Mouse (Mus musculus) kidney, adult 8-10 months (tissue): Measurements from ENCODE around the gene Rtkn2.
"Not testable (repeated sequence)": the region's sequence is repeated elsewhere in the genome, so short reads cannot be mapped to it uniquely, and the experiment has no call there.

Experiments used
- DNase-seq, 2 experiments: peaks; one replicate each; pipeline ENCODE4 v3.0.0; 2022

Gene Rtkn2

GRCm38 (mm10) chr10:68081712-68082111 is 102.3 kb downstream of the Rtkn2 start:
- no peak for DNase-seq

- no peak for DNase-seq
Observed at GRCm38 (mm10) chr10:68085574-68085973, 106.2 kb downstream of the Rtkn2 start.

GRCm38 (mm10) chr10:68086973-68087372 is 107.6 kb downstream of the Rtkn2 start:
- DNase-seq, result no peak

- no peak for DNase-seq
Observed at GRCm38 (mm10) chr10:68087722-68088121, 108.4 kb downstream of the Rtkn2 start.

- DNase-seq, result no peak
Observed at GRCm38 (mm10) chr10:68089435-68090196, 110.2 kb downstream of the Rtkn2 start.

- peak; percentile 52 to 64 for DNase-seq
Observed at GRCm38 (mm10) chr10:68090197-68090535, 110.8 kb downstream of the Rtkn2 start.

- no peak for DNase-seq
Observed at GRCm38 (mm10) chr10:68090544-68090943, 111.2 kb downstream of the Rtkn2 start.

GRCm38 (mm10) chr10:68091011-68091410 is 111.6 kb downstream of the Rtkn2 start:
- DNase-seq, result no peak

GRCm38 (mm10) chr10:68091840-68092239 is 112.5 kb downstream of the Rtkn2 start:
- no peak for DNase-seq

GRCm38 (mm10) chr10:68093496-68093895 is 114.1 kb downstream of the Rtkn2 start:
- no peak for DNase-seq

- no peak for DNase-seq
Observed at GRCm38 (mm10) chr10:68095136-68095535, 115.8 kb downstream of the Rtkn2 start.

- DNase-seq, result no peak
Observed at GRCm38 (mm10) chr10:68096395-68096794, 117.0 kb downstream of the Rtkn2 start.

GRCm38 (mm10) chr10:68097821-68098675 is 118.7 kb downstream of the Rtkn2 start:
- DNase-seq, result no peak

GRCm38 (mm10) chr10:68099801-68100200 is 120.4 kb downstream of the Rtkn2 start:
- DNase-seq, result not testable (repeated sequence)

GRCm38 (mm10) chr10:68100506-68100905 is 121.1 kb downstream of the Rtkn2 start:
- DNase-seq, result no peak

GRCm38 (mm10) chr10:68101251-68101650 is 121.9 kb downstream of the Rtkn2 start:
- no peak for DNase-seq

- DNase-seq, result no peak
Observed at GRCm38 (mm10) chr10:68102566-68102965, 123.2 kb downstream of the Rtkn2 start.

GRCm38 (mm10) chr10:68103078-68103855 is 123.9 kb downstream of the Rtkn2 start:
- DNase-seq, result no peak

GRCm38 (mm10) chr10:68103988-68104387 is 124.6 kb downstream of the Rtkn2 start:
- DNase-seq, result no peak

GRCm38 (mm10) chr10:68104481-68104880 is 125.1 kb downstream of the Rtkn2 start:
- DNase-seq, result no peak

- DNase-seq, result no peak
Observed at GRCm38 (mm10) chr10:68104881-68105781, 125.8 kb downstream of the Rtkn2 start.

GRCm38 (mm10) chr10:68106351-68106950 is 127.1 kb downstream of the Rtkn2 start:
- no peak for DNase-seq
